Mouse (Mus musculus): ENCODE data around the gene Ifi206. TPM values are rescaled to one million over a fixed set of nuclear protein-coding genes. Genes with fewer than 3 reads are reported as not detected.

Ifi206 gene
- polyA plus RNA-seq, 1 experiment from 2014 or later: 0.08 TPM

DNA sequence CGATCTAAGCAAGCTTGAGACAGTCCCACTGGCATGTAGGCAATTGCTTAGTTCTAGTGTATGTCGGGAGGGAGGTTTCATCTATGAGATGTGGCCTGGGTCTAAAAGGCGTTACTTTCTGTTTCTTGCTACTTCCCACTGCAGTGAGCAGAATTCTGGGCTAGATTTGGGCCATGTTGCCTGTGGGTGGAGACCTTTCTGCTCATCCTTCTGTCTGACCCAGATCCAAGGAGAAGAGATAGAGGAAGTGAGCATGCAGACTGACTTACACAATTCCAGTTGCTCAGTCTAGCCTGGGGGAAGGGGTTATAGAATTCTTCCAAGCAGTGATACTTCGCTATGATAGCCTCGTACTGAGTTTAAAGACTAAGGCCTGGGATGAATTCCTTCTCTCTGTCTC, 39.2 kb downstream of the Ifi206 start:
- WGBS: 74% methylated on average over 5 of the region's 5 CpGs
- no peak overlapping the region for H3K4me2 ChIP-seq (ENCODE audit: low read depth, low read length)
- H3K9ac ChIP-seq (ENCODE audit: low read length): no peak overlapping the region
- no peaks in the 10 kb centered on the region for H3K9me3 ChIP-seq (ENCODE audit: control insufficient read depth, low read length)
- no peak for ATAC-seq (ENCODE audit: low read depth)
- no peaks in the 10 kb centered on the region for H3K4me1 ChIP-seq (replicated peaks; ENCODE audit: control insufficient read depth, insufficient read depth, low read length)
- H3K4me3 ChIP-seq (ENCODE audit: low read length): no peak overlapping the region
- H3K36me3 ChIP-seq (ENCODE audit: control insufficient read depth, insufficient read depth, low read length): no peaks in the 10 kb centered on the region
- H3K27ac ChIP-seq (ENCODE audit: low read length): no peak overlapping the region
- no peaks in the 10 kb centered on the region for H3K27me3 ChIP-seq (ENCODE audit: control insufficient read depth, insufficient read depth, low read depth, low read length)

DNA sequence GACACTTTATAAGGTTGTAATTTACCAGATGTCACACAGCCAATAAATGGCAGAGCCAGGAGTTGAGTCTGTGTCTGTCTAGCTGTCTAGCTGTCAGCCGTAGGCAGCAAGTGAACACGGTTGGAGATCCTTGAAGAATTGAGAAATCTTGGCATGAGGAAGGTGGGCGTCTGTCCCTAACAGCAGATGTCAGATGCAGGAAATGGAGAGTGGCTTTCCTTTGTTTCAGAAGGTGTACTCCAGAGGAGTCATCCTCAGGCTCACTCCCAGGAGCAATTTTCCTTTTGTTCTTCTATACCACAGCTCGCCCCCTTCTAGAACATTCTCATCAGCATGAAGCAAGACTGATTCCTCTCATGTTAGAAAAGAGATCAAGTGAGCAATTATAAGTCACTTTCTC, 40.2 kb downstream of the Ifi206 start:
- no peaks in the 10 kb centered on the region for H3K4me1 ChIP-seq (replicated peaks; ENCODE audit: control insufficient read depth, insufficient read depth, low read length)
- H3K9me3 ChIP-seq (ENCODE audit: control insufficient read depth, low read length): no peaks in the 10 kb centered on the region
- no peak for ATAC-seq (ENCODE audit: low read depth)
- 80% methylated on average over 4 of the region's 4 CpGs for WGBS
- H3K36me3 ChIP-seq (ENCODE audit: control insufficient read depth, insufficient read depth, low read length): no peaks in the 10 kb centered on the region
- H3K9ac ChIP-seq (ENCODE audit: low read length): no peak overlapping the region
- no peaks in the 10 kb centered on the region for H3K27me3 ChIP-seq (ENCODE audit: control insufficient read depth, insufficient read depth, low read depth, low read length)
- no peak overlapping the region for H3K4me3 ChIP-seq (ENCODE audit: low read length)
- H3K27ac ChIP-seq (ENCODE audit: low read length): no peak overlapping the region
- H3K4me2 ChIP-seq (ENCODE audit: low read depth, low read length): no peak overlapping the region

DNA sequence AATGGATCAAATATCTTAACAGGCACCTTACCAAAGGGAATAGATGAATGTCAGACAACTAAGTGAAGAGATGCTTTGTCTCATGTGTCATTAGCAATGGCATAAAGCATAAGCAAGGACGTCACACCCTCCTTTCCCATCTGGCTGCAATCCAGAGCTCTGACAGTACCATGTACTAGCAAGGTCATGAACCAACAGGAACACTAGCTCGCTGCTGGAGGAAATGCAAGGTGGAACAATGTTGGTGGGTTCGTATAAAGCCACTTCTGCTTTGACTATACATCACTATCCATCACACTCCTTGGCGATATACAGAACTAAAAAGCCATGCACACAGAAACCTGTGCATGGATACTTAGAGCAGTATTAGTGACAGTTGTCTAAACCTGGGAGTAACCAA, 43.8 kb downstream of the Ifi206 start:
- H3K4me3 ChIP-seq (ENCODE audit: low read length): no peak overlapping the region
- H3K9me3 ChIP-seq (ENCODE audit: control insufficient read depth, low read length): no peaks in the 10 kb centered on the region
- no peaks in the 10 kb centered on the region for H3K36me3 ChIP-seq (ENCODE audit: control insufficient read depth, insufficient read depth, low read length)
- H3K4me2 ChIP-seq (ENCODE audit: low read depth, low read length): no peak overlapping the region
- H3K9ac ChIP-seq (ENCODE audit: low read length): no peak overlapping the region
- no peaks in the 10 kb centered on the region for H3K27me3 ChIP-seq (ENCODE audit: control insufficient read depth, insufficient read depth, low read depth, low read length)
- no peaks in the 10 kb centered on the region for H3K4me1 ChIP-seq (replicated peaks; ENCODE audit: control insufficient read depth, insufficient read depth, low read length)
- ATAC-seq (ENCODE audit: low read depth): no peak
- H3K27ac ChIP-seq (ENCODE audit: low read length): no peak overlapping the region
- WGBS: 63% methylated on average over 4 of the region's 4 CpGs

DNA sequence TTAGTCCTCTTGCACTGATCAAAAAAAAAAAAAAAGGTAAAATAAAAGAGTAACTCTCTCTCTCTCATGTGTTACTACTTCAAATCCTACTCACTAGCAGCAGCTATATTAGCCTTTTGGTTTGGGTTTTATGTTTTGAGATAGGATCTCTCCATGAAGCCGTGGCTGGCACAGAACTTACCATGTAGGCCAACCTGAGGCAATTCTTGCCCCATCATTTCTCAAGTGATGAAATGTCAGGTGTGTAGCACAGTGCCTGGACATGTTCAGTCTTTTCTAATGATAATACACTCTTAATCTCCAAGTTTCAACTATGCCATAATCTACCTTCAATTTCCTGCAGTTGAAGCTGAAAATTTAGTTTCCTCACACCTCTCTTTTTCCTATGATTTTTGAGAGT, 47.8 kb downstream of the Ifi206 start:
- Histone ChIP-seq H3K36me3 (ENCODE audit: control insufficient read depth, insufficient read depth, low read length) (no peaks in the 10 kb centered on the region), H3K9ac (ENCODE audit: low read length) (no peak overlapping the region), H3K27ac (ENCODE audit: low read length) (no peak overlapping the region), H3K4me2 (ENCODE audit: low read depth, low read length) (no peak overlapping the region), H3K4me3 (ENCODE audit: low read length) (no peak overlapping the region), H3K9me3 (ENCODE audit: control insufficient read depth, low read length) (no peaks in the 10 kb centered on the region), H3K27me3 (ENCODE audit: control insufficient read depth, insufficient read depth, low read depth, low read length) (no peaks in the 10 kb centered on the region), H3K4me1 (replicated peaks; ENCODE audit: control insufficient read depth, insufficient read depth, low read length) (no peaks in the 10 kb centered on the region)
- 75% methylated on average over 1 of the region's 1 CpGs for WGBS
- ATAC-seq (ENCODE audit: low read depth): no peak

DNA sequence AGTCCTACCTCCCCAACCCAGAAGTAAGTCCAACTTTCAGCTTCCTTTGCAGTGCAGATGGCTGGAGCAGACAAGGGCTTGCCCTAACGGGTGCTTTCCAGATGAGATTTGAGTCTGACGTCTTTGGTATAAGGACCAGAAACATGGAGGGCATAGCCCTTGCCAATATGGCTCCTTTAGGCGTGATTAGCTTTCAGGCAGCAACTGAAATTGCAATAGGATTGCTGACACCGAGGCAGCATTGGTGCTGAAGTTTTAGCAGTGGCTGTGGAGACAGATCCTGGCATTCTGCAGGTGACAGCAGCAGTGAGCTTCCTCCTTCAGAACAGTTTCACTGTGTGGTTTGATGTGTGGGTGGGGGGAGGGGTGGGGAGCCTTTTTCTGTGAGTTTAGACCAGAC, 49.6 kb downstream of the Ifi206 start:
- no peak overlapping the region for H3K4me2 ChIP-seq (ENCODE audit: low read depth, low read length)
- no peaks in the 10 kb centered on the region for H3K9me3 ChIP-seq (ENCODE audit: control insufficient read depth, low read length)
- no peaks in the 10 kb centered on the region for H3K4me1 ChIP-seq (replicated peaks; ENCODE audit: control insufficient read depth, insufficient read depth, low read length)
- H3K27me3 ChIP-seq (ENCODE audit: control insufficient read depth, insufficient read depth, low read depth, low read length): no peaks in the 10 kb centered on the region
- no peak for ATAC-seq (ENCODE audit: low read depth)
- H3K36me3 ChIP-seq (ENCODE audit: control insufficient read depth, insufficient read depth, low read length): no peaks in the 10 kb centered on the region
- no peak overlapping the region for H3K9ac ChIP-seq (ENCODE audit: low read length)
- H3K27ac ChIP-seq (ENCODE audit: low read length): no peak overlapping the region
- WGBS: 59% methylated on average over 4 of the region's 4 CpGs
- H3K4me3 ChIP-seq (ENCODE audit: low read length): no peak overlapping the region

DNA sequence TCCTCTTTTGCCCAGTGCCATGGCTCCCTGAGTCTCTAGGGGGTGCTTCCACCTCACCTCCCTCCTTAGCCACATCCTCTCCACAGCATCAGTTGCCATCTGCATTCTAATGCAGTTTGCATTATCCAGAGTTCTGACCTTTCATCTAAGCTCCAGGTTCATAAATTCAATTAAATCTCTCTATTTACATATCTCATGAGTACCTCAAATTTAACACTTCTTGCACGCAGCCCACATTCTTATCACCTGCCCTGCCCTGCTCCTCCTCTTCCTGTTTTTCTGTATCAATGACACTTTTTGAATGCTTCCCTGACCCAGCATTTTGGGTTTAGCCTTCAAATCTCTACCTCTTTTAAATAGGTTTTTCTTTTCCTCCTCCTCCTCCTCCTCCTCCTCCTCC, 50.2 kb downstream of the Ifi206 start:
- WGBS: 36% methylated on average over 1 of the region's 1 CpGs
- Histone ChIP-seq H3K27me3 (ENCODE audit: control insufficient read depth, insufficient read depth, low read depth, low read length) (no peaks in the 10 kb centered on the region), H3K36me3 (ENCODE audit: control insufficient read depth, insufficient read depth, low read length) (no peaks in the 10 kb centered on the region), H3K9ac (ENCODE audit: low read length) (no peak overlapping the region), H3K27ac (ENCODE audit: low read length) (no peak overlapping the region), H3K4me1 (replicated peaks; ENCODE audit: control insufficient read depth, insufficient read depth, low read length) (no peaks in the 10 kb centered on the region), H3K9me3 (ENCODE audit: control insufficient read depth, low read length) (no peaks in the 10 kb centered on the region), H3K4me3 (ENCODE audit: low read length) (no peak overlapping the region), H3K4me2 (ENCODE audit: low read depth, low read length) (no peak overlapping the region)
- no peak for ATAC-seq (ENCODE audit: low read depth)

DNA sequence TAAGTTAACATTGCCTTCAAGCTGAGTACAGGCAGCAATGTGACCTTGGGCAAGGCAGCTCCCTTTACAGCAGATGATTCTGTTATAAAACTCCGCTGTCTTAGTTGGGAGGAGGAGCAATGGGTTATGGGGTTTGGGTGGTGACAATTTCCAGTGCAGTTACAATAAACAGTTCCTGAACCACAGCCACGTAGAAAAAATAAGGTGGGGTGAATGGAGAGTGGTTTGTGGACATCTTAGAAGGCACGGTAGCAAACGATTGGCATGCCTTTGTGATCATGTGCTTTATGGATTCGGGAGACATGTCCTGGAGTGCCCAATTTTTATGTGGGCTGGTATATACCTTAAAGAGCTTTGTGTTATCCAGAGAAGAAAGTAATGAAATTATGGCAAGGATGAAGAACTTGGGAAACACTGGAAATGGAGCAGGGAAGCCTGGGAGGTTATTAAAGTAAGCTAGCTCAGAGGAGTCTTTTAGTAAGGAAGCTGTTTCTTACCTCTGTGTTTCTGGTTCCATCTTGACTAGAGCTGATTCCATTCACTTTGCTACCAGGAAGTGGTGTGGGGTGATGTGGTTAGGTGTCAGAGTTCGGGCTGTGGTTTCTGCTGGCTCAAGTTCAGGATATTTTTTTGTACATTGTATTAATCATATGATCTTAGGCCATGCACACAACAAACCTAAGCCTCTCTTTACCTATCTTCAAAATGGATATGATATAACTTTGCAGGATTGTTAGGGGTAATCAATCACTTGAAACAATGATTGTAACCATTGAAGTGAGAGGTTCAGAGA, 53.5 kb downstream of the Ifi206 start:
- WGBS: 65% methylated on average over 6 of the region's 6 CpGs
- H3K4me3 ChIP-seq (ENCODE audit: low read length): no peak overlapping the region
- no peaks in the 10 kb centered on the region for H3K4me1 ChIP-seq (replicated peaks; ENCODE audit: control insufficient read depth, insufficient read depth, low read length)
- H3K27ac ChIP-seq (ENCODE audit: low read length): no peak overlapping the region
- no peak overlapping the region for H3K4me2 ChIP-seq (ENCODE audit: low read depth, low read length)
- H3K36me3 ChIP-seq (ENCODE audit: control insufficient read depth, insufficient read depth, low read length): no peaks in the 10 kb centered on the region
- H3K9me3 ChIP-seq (ENCODE audit: control insufficient read depth, low read length): no peaks in the 10 kb centered on the region
- H3K9ac ChIP-seq (ENCODE audit: low read length): no peak overlapping the region
- H3K27me3 ChIP-seq (ENCODE audit: control insufficient read depth, insufficient read depth, low read depth, low read length): no peaks in the 10 kb centered on the region
- ATAC-seq (ENCODE audit: low read depth): no peak

DNA sequence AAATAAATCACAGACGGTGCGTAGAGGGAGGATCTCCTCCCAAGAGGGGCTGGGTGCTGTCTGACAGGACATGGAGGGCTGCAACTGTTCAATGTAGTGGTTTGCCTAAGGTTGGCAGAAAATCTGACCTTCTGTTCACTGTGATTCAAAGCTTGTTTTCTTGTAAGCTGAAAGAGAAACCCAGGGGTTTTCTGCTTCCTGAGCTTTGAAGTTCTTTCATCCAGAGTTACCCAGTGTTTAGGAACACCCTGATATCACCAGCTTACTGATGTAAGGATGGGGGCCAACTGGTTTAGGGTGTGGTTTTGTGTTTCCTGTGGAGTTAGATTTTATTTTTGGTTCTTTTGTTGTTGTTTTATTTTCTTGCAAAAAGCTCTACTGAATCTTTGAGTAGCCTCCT, 58.4 kb downstream of the Ifi206 start:
- no peak overlapping the region for H3K4me2 ChIP-seq (ENCODE audit: low read depth, low read length)
- no peak for ATAC-seq (ENCODE audit: low read depth)
- H3K4me1 ChIP-seq (replicated peaks; ENCODE audit: control insufficient read depth, insufficient read depth, low read length): no peaks in the 10 kb centered on the region
- no peaks in the 10 kb centered on the region for H3K27me3 ChIP-seq (ENCODE audit: control insufficient read depth, insufficient read depth, low read depth, low read length)
- no peaks in the 10 kb centered on the region for H3K36me3 ChIP-seq (ENCODE audit: control insufficient read depth, insufficient read depth, low read length)
- no peak overlapping the region for H3K4me3 ChIP-seq (ENCODE audit: low read length)
- WGBS: 70% methylated on average over 2 of the region's 2 CpGs
- no peak overlapping the region for H3K27ac ChIP-seq (ENCODE audit: low read length)
- H3K9me3 ChIP-seq (ENCODE audit: control insufficient read depth, low read length): no peaks in the 10 kb centered on the region
- H3K9ac ChIP-seq (ENCODE audit: low read length): no peak overlapping the region

DNA sequence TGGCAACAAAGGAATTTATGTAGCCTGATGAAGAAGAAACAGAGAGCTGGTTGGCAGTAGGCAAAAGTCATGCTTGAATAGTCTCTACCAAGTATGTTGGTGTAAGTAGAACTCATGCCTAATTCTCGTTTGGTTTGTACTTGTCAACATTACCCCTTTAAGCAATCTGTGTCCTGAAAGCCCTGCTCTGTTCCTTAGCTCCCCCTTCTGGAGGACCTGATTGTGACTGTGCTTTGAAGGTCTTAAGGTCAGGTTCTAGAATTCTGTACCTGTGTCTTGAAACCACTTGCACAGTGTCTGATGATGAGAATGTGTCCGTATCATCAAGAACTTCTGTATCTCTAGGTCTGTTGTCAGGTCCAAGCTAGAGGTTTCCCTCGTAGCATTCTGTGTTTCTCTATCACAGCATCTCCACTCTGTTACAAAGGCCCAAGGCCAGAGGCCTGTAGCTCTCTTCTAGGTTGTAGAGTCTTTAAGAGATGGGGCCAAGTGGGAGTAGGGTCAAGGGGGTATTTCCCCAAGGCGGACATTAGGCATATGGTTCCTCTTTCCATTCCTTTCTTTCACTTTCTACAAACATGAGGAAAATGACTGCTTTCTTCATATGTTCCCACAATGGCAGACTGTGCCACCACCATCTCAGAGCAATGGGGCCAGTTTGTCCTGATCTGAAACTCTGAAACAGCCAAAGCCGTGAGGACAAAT, 60.7 kb downstream of the Ifi206 start:
- Histone ChIP-seq H3K36me3 (ENCODE audit: control insufficient read depth, insufficient read depth, low read length) (no peaks in the 10 kb centered on the region), H3K4me2 (ENCODE audit: low read depth, low read length) (no peak overlapping the region), H3K4me3 (ENCODE audit: low read length) (no peak overlapping the region), H3K9ac (ENCODE audit: low read length) (no peak overlapping the region), H3K9me3 (ENCODE audit: control insufficient read depth, low read length) (no peaks in the 10 kb centered on the region), H3K27me3 (ENCODE audit: control insufficient read depth, insufficient read depth, low read depth, low read length) (no peaks in the 10 kb centered on the region), H3K4me1 (replicated peaks; ENCODE audit: control insufficient read depth, insufficient read depth, low read length) (no peaks in the 10 kb centered on the region), H3K27ac (ENCODE audit: low read length) (no peak overlapping the region)
- ATAC-seq (ENCODE audit: low read depth): no peak
- WGBS: 71% methylated on average over 5 of the region's 5 CpGs
